Mouse (Mus musculus) small intestine, adult 2 months (tissue): ENCODE data around the gene Cubn.

Experiments
- CTCF ChIP-seq: fragments of 200-500 bp; IDR thresholded peaks from 2 replicates; pipeline ENCODE4 v1.5.1; 2012; ENCODE audit warnings: low read depth, mild to moderate bottlenecking, control low read depth, inconsistent platforms, low read length, moderate library complexity, mixed read lengths; ENCODE audit not compliant: insufficient replicate concordance, insufficient read length; ENCODE audit errors: extremely low read depth
- POLR2A ChIP-seq: fragments of 200-500 bp; IDR thresholded peaks from 2 replicates; pipeline ENCODE4 v1.6.1; 2012; ENCODE audit warnings: low read depth, mild to moderate bottlenecking, control low read depth, inconsistent platforms, low read length, moderate library complexity

DNA sequence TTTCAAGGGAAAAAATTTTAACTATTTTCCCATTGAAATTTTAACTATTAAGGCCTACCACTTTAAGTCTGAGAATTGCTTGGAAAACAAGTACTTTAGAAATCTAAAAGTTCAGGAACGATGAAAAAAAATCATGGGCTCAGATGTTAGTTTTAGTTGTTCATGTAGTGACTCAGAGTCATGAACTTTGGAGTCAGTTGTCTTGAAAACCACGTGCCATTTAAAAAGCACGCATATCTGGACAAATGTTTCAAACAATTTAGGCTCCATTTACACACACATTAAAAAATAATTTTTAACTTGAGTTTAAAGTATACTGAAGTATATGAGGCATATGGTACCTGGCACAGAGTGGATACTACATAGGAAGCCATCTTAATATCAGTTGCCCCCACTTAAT lies 24.9 kb downstream of the Cubn start:
- no peak for TF ChIP-seq CTCF
- no peak for TF ChIP-seq POLR2A
